Mouse (Mus musculus): ENCODE results near the gene Zfp628. TPM values are rescaled to one million over a fixed set of nuclear protein-coding genes. Genes with fewer than 3 reads are reported as not detected.

Gene Zfp628
- polyA plus RNA-seq, 1 experiment: 9.8 TPM

GRCm38 (mm10) chr7:4920496-4920895 lies 5.5 kb downstream of the Zfp628 start:
- 86% methylated on average over 19 of the region's 19 CpGs for WGBS
- no peak for DNase-seq
- Histone ChIP-seq H3K4me3 (replicated peaks; ENCODE audit: insufficient read depth, low read depth, low read length) (no peak overlapping the region), H3K27ac (ENCODE audit: insufficient read depth, low read length) (no peak overlapping the region), H3K4me1 (ENCODE audit: control insufficient read depth, insufficient read depth, low read length) (peaks cover 7% of the 10 kb centered on the region), H3K27me3 (ENCODE audit: control insufficient read depth, insufficient read depth, low read length) (no peaks in the 10 kb centered on the region)
- TF ChIP-seq CTCF (IDR thresholded peaks at IDR 0.05; ENCODE audit: borderline replicate concordance, insufficient read depth, low read depth, low read length) (no peak), POLR2A (IDR thresholded peaks at IDR 0.05; ENCODE audit: borderline replicate concordance, insufficient read depth, low read length) (no peak)

- H3K27me3 ChIP-seq (ENCODE audit: control insufficient read depth, insufficient read depth, low read length): no peaks in the 10 kb centered on the region
- no peak overlapping the region for H3K4me3 ChIP-seq (replicated peaks; ENCODE audit: insufficient read depth, low read depth, low read length)
- H3K27ac ChIP-seq (ENCODE audit: insufficient read depth, low read length): no peak overlapping the region
- 56% methylated on average over 23 of the region's 23 CpGs for WGBS
- no peak for TF ChIP-seq CTCF (IDR thresholded peaks at IDR 0.05; ENCODE audit: borderline replicate concordance, insufficient read depth, low read depth, low read length)
- no peak for TF ChIP-seq POLR2A (IDR thresholded peaks at IDR 0.05; ENCODE audit: borderline replicate concordance, insufficient read depth, low read length)
- no peak for DNase-seq
- H3K4me1 ChIP-seq (ENCODE audit: control insufficient read depth, insufficient read depth, low read length): peaks cover 7% of the 10 kb centered on the region
Measured at GRCm38 (mm10) chr7:4920976-4921823, 6.2 kb downstream of the Zfp628 start.

- TF ChIP-seq CTCF (IDR thresholded peaks at IDR 0.05; ENCODE audit: borderline replicate concordance, insufficient read depth, low read depth, low read length) (no peak), POLR2A (IDR thresholded peaks at IDR 0.05; ENCODE audit: borderline replicate concordance, insufficient read depth, low read length) (no peak)
- 16% methylated on average over 8 of the region's 8 CpGs for WGBS
- Histone ChIP-seq H3K27me3 (ENCODE audit: control insufficient read depth, insufficient read depth, low read length) (no peaks in the 10 kb centered on the region), H3K4me3 (replicated peaks; ENCODE audit: insufficient read depth, low read depth, low read length) (peak within 1 kb of the TSS; percentile 51), H3K27ac (ENCODE audit: insufficient read depth, low read length) (peak within 1 kb of the TSS; percentile 89), H3K4me1 (ENCODE audit: control insufficient read depth, insufficient read depth, low read length) (peaks cover 3% of the 10 kb centered on the region)
- no peak for DNase-seq
Measured at GRCm38 (mm10) chr7:4921824-4922482, 6.9 kb downstream of the Zfp628 start, which contains the start of gene Nat14. TSS of gene Nat14 (plus strand) at chr7:4922028.

GRCm38 (mm10) chr7:4922508-4922907 lies 7.5 kb downstream of the Zfp628 start:
- no peaks in the 10 kb centered on the region for H3K27me3 ChIP-seq (ENCODE audit: control insufficient read depth, insufficient read depth, low read length)
- H3K4me3 ChIP-seq (replicated peaks; ENCODE audit: insufficient read depth, low read depth, low read length): peak overlapping the region; percentile 51
- TF ChIP-seq POLR2A (IDR thresholded peaks at IDR 0.05; ENCODE audit: borderline replicate concordance, insufficient read depth, low read length): no peak; the same call in 1 of the 2 replicates
- no peak for TF ChIP-seq CTCF (IDR thresholded peaks at IDR 0.05; ENCODE audit: borderline replicate concordance, insufficient read depth, low read depth, low read length)
- H3K27ac ChIP-seq (ENCODE audit: insufficient read depth, low read length): peak overlapping the region; percentile 89
- H3K4me1 ChIP-seq (ENCODE audit: control insufficient read depth, insufficient read depth, low read length): peaks cover 3% of the 10 kb centered on the region
- WGBS: 1% methylated on average over 14 of the region's 14 CpGs
- peak; percentile 85 to 88 for DNase-seq

- Histone ChIP-seq H3K27ac (ENCODE audit: insufficient read depth, low read length) (peak overlapping the region; percentile 89), H3K4me3 (replicated peaks; ENCODE audit: insufficient read depth, low read depth, low read length) (peak overlapping the region; percentile 51), H3K27me3 (ENCODE audit: control insufficient read depth, insufficient read depth, low read length) (no peaks in the 10 kb centered on the region), H3K4me1 (ENCODE audit: control insufficient read depth, insufficient read depth, low read length) (peaks cover 1% of the 10 kb centered on the region)
- 0% methylated on average over 14 of the region's 14 CpGs for WGBS
- peak; percentile 80 to 84 for DNase-seq
- TF ChIP-seq POLR2A (IDR thresholded peaks at IDR 0.05; ENCODE audit: borderline replicate concordance, insufficient read depth, low read length): no peak
- peak; percentile 38; the same call in 1 of the 2 replicates for TF ChIP-seq CTCF (IDR thresholded peaks at IDR 0.05; ENCODE audit: borderline replicate concordance, insufficient read depth, low read depth, low read length)
Measured at GRCm38 (mm10) chr7:4922931-4923565, 8.0 kb downstream of the Zfp628 start.

- H3K27me3 ChIP-seq (ENCODE audit: control insufficient read depth, insufficient read depth, low read length): no peaks in the 10 kb centered on the region
- 0 out of 2 replicates have a peak, but pooled peaks have one; percentile 45 for TF ChIP-seq POLR2A (IDR thresholded peaks at IDR 0.05; ENCODE audit: borderline replicate concordance, insufficient read depth, low read length)
- peak; percentile 34; the same call in 1 of the 2 replicates for TF ChIP-seq CTCF (IDR thresholded peaks at IDR 0.05; ENCODE audit: borderline replicate concordance, insufficient read depth, low read depth, low read length)
- peak overlapping the region; percentile 51 for H3K4me3 ChIP-seq (replicated peaks; ENCODE audit: insufficient read depth, low read depth, low read length)
- peak; percentile 74 to 76 for DNase-seq
- 3% methylated on average over 37 of the region's 37 CpGs for WGBS
- peak overlapping the region; percentile 89 for H3K27ac ChIP-seq (ENCODE audit: insufficient read depth, low read length)
- no peaks in the 10 kb centered on the region; the same call in 1 of the 2 replicates for H3K4me1 ChIP-seq (ENCODE audit: control insufficient read depth, insufficient read depth, low read length)
Measured at GRCm38 (mm10) chr7:4923586-4924364, 8.8 kb downstream of the Zfp628 start.

GRCm38 (mm10) chr7:4924483-4924882 lies 9.5 kb downstream of the Zfp628 start:
- WGBS: 9% methylated on average over 4 of the region's 4 CpGs
- Histone ChIP-seq H3K4me3 (replicated peaks; ENCODE audit: insufficient read depth, low read depth, low read length) (no peak overlapping the region), H3K27me3 (ENCODE audit: control insufficient read depth, insufficient read depth, low read length) (no peaks in the 10 kb centered on the region), H3K27ac (ENCODE audit: insufficient read depth, low read length) (peak overlapping the region; percentile 89; the same call in 1 of the 2 replicates), H3K4me1 (ENCODE audit: control insufficient read depth, insufficient read depth, low read length) (no peaks in the 10 kb centered on the region; the same call in 1 of the 2 replicates)
- TF ChIP-seq CTCF (IDR thresholded peaks at IDR 0.05; ENCODE audit: borderline replicate concordance, insufficient read depth, low read depth, low read length): no peak
- TF ChIP-seq POLR2A (IDR thresholded peaks at IDR 0.05; ENCODE audit: borderline replicate concordance, insufficient read depth, low read length): no peak
- no peak for DNase-seq

All from cerebellum, adult 2 months (tissue).